Mouse (Mus musculus): Measurements from ENCODE around the gene Wfdc11.
"Not testable (repeated sequence)": the region's sequence is repeated elsewhere in the genome, so short reads cannot be mapped to it uniquely, and the experiment has no call there.

Wfdc11 gene

GRCm38 (mm10) chr2:164673987-164674386, at the start of gene Wfdc11:
Gene Wfdc11 (minus strand): TSS chr2:164674087.
- in situ Hi-C loops (cut with MboI; ENCODE audit: low pct_unique_long_range_greater_than_20kb in 1 of 2, low sequenced_read_pairs in 2 of 2, unreplicated experiment in 1 of 2): loop anchor here in 1 of 2 experiments (10.0 kb wide), 1 partner anchor 51 kb away; no protein-coding TSS in a partner anchor

GRCm38 (mm10) chr2:164723276-164723675, 49.4 kb upstream of the Wfdc11 start:
- in situ Hi-C loops (cut with MboI; ENCODE audit: low pct_unique_long_range_greater_than_20kb in 1 of 2, low sequenced_read_pairs in 2 of 2, unreplicated experiment in 1 of 2): loop anchor here in 1 of 2 experiments (10.0 kb wide), 2 partner anchors 48 to 118 kb away; partner anchors contain the start of gene Wfdc11

- in situ Hi-C loops (cut with MboI; ENCODE audit: low pct_unique_long_range_greater_than_20kb in 1 of 2, low sequenced_read_pairs in 2 of 2, unreplicated experiment in 1 of 2): not testable (repeated sequence)
These were observed 42.4 kb upstream of the Wfdc11 start for GRCm38 (mm10) chr2:164716194-164716786.

GRCm38 (mm10) chr2:164715005-164715404, 41.1 kb upstream of the Wfdc11 start, which contains the start of gene Spint5:
Gene Spint5 (plus strand): TSS chr2:164715305.
- in situ Hi-C loops (cut with MboI; ENCODE audit: low pct_unique_long_range_greater_than_20kb in 1 of 2, low sequenced_read_pairs in 2 of 2, unreplicated experiment in 1 of 2): no loop called here

- in situ Hi-C loops (cut with MboI; ENCODE audit: low pct_unique_long_range_greater_than_20kb in 1 of 2, low sequenced_read_pairs in 2 of 2, unreplicated experiment in 1 of 2): no loop called here
These were observed 32.1 kb upstream of the Wfdc11 start for GRCm38 (mm10) chr2:164705991-164706390.

GRCm38 (mm10) chr2:164705328-164705727, 31.4 kb upstream of the Wfdc11 start:
- in situ Hi-C loops (cut with MboI; ENCODE audit: low pct_unique_long_range_greater_than_20kb in 1 of 2, low sequenced_read_pairs in 2 of 2, unreplicated experiment in 1 of 2): no loop called here

GRCm38 (mm10) chr2:164704235-164704634, 30.3 kb upstream of the Wfdc11 start:
- in situ Hi-C loops (cut with MboI; ENCODE audit: low pct_unique_long_range_greater_than_20kb in 1 of 2, low sequenced_read_pairs in 2 of 2, unreplicated experiment in 1 of 2): no loop called here

GRCm38 (mm10) chr2:164701761-164702160, 27.9 kb upstream of the Wfdc11 start:
- in situ Hi-C loops (cut with MboI; ENCODE audit: low pct_unique_long_range_greater_than_20kb in 1 of 2, low sequenced_read_pairs in 2 of 2, unreplicated experiment in 1 of 2): no loop called here

- in situ Hi-C loops (cut with MboI; ENCODE audit: low pct_unique_long_range_greater_than_20kb in 1 of 2, low sequenced_read_pairs in 2 of 2, unreplicated experiment in 1 of 2): no loop called here
These were observed 27.1 kb upstream of the Wfdc11 start for GRCm38 (mm10) chr2:164700959-164701358.

GRCm38 (mm10) chr2:164698201-164698600, 24.3 kb upstream of the Wfdc11 start, which contains the start of gene Spint4:
Gene Spint4 (plus strand): TSS chr2:164698501.
- in situ Hi-C loops (cut with MboI; ENCODE audit: low pct_unique_long_range_greater_than_20kb in 1 of 2, low sequenced_read_pairs in 2 of 2, unreplicated experiment in 1 of 2): no loop called here

- in situ Hi-C loops (cut with MboI; ENCODE audit: low pct_unique_long_range_greater_than_20kb in 1 of 2, low sequenced_read_pairs in 2 of 2, unreplicated experiment in 1 of 2): no loop called here
These were observed 10.9 kb upstream of the Wfdc11 start, which contains the start of gene Wfdc13 for GRCm38 (mm10) chr2:164684807-164685206. Gene Wfdc13 (plus strand): TSS chr2:164685107.

- in situ Hi-C loops (cut with MboI; ENCODE audit: low pct_unique_long_range_greater_than_20kb in 1 of 2, low sequenced_read_pairs in 2 of 2, unreplicated experiment in 1 of 2): loop anchor here (5.0 to 10.0 kb wide), 2 partner anchors 45 to 52 kb away; no protein-coding TSS in a partner anchor
These were observed 6.0 kb upstream of the Wfdc11 start for GRCm38 (mm10) chr2:164679906-164680305.

GRCm38 (mm10) chr2:164678848-164679625, 5.2 kb upstream of the Wfdc11 start:
- in situ Hi-C loops (cut with MboI; ENCODE audit: low pct_unique_long_range_greater_than_20kb in 1 of 2, low sequenced_read_pairs in 2 of 2, unreplicated experiment in 1 of 2): loop anchor here (5.0 to 10.0 kb wide), 2 partner anchors 46 to 53 kb away; no protein-coding TSS in a partner anchor

- in situ Hi-C loops (cut with MboI; ENCODE audit: low pct_unique_long_range_greater_than_20kb in 1 of 2, low sequenced_read_pairs in 2 of 2, unreplicated experiment in 1 of 2): loop anchor here (5.0 to 10.0 kb wide), 2 partner anchors 48 to 55 kb away; no protein-coding TSS in a partner anchor
These were observed 3.2 kb upstream of the Wfdc11 start for GRCm38 (mm10) chr2:164676916-164677685.

GRCm38 (mm10) chr2:164676103-164676502, 2.2 kb upstream of the Wfdc11 start:
- in situ Hi-C loops (cut with MboI; ENCODE audit: low pct_unique_long_range_greater_than_20kb in 1 of 2, low sequenced_read_pairs in 2 of 2, unreplicated experiment in 1 of 2): loop anchor here (5.0 to 10.0 kb wide), 2 partner anchors 49 to 56 kb away; no protein-coding TSS in a partner anchor

GRCm38 (mm10) chr2:164670938-164671337, 2.9 kb downstream of the Wfdc11 start:
- in situ Hi-C loops (cut with MboI; ENCODE audit: low pct_unique_long_range_greater_than_20kb in 1 of 2, low sequenced_read_pairs in 2 of 2, unreplicated experiment in 1 of 2): loop anchor here in 1 of 2 experiments (10.0 kb wide), 1 partner anchor 54 kb away; no protein-coding TSS in a partner anchor

- in situ Hi-C loops (cut with MboI; ENCODE audit: low pct_unique_long_range_greater_than_20kb in 1 of 2, low sequenced_read_pairs in 2 of 2, unreplicated experiment in 1 of 2): loop anchor here in 1 of 2 experiments (10.0 kb wide), 1 partner anchor 55 kb away; no protein-coding TSS in a partner anchor
These were observed 3.6 kb downstream of the Wfdc11 start for GRCm38 (mm10) chr2:164670261-164670660.

- in situ Hi-C loops (cut with MboI; ENCODE audit: low pct_unique_long_range_greater_than_20kb in 1 of 2, low sequenced_read_pairs in 2 of 2, unreplicated experiment in 1 of 2): no loop called here
These were observed 9.0 kb downstream of the Wfdc11 start for GRCm38 (mm10) chr2:164664851-164665250.

All from mouse embryonic stem cell (cell line).